ENCODE assay signal across 11 mouse cellular contexts in the genomic region with DNA sequence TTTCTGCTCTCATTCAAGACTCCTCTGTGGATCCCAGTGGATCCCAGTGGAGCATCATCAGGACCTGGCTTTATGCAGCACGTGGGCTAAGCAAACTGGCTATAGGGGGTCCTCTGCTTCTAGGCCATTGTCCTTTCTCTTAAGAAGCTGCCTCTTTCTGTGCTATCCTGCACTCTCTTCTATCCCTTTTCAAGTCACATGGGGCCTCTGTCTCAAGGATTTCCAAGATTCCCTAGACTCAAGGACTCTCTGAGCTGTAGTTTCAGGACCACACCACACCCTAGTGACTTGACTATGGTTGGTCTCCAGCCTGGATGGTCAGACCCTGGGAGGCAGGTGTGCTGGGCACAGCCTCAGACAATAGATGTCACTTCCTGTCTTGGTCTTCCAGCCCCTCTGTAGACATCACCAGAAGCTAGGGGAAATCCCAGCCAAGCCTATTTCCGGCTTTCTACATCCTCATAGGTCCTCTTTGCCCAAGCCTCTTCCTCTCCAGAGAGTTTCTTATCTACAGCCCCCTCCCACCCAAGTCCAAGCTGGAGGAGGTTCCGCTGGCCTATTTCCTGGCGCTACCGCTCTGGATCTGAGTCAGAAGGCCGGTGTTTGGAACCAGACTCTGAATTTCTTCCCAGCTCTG.
DNase-seq lines count a peak whose midpoint lies in the region; ATAC-seq lines count a peak whose summit lies in the region.
"Had no signal": no experiment of that assay in that cellular context is flagged by ENCODE, and none has a peak within 500 bp of the region (broad histone marks: within the 10 kb centered on the region; RNA-seq: fewer than 3 reads in every experiment).

No protein-coding gene starts in this region.

- no peak for DNase-seq in liver, embryonic 13.5 days
- no peak for DNase-seq in liver
- peak; percentile 60 for DNase-seq in kidney, postnatal 10 days
- no peak for DNase-seq in cerebellum, adult 18-20 months
- no peak for DNase-seq in midbrain, embryonic 11.5 days (ENCODE audit: low spot score, missing footprints)
- no peak for DNase-seq in urinary bladder, postnatal 25 days (ENCODE audit: low spot score)
- DNase-seq: cerebellum, adult 8-10 months; gastrocnemius, postnatal 25 days; spleen, adult 18-20 months had no signal

- H3K27me3 ChIP-seq in liver, embryonic 13.5 days = no peaks in the 10 kb centered on the region
- H3K27me3 ChIP-seq in heart, embryonic 12.5 days (replicated peaks) = no peaks in the 10 kb centered on the region
- H3K27me3 ChIP-seq in stomach, embryonic 15.5 days (replicated peaks) = no peaks in the 10 kb centered on the region
- H3K27me3 ChIP-seq in midbrain, embryonic 11.5 days (ENCODE audit: control insufficient read depth, insufficient read depth, low read length) = no peaks in the 10 kb centered on the region

- ATAC-seq in liver, embryonic 13.5 days (ENCODE audit: low read depth) = 0 out of 2 replicates have a peak, but pooled peaks have one; percentile 31
- peak; percentile 27; the same call in 1 of the 2 replicates for ATAC-seq in heart, embryonic 12.5 days (ENCODE audit: insufficient number of reproducible peaks, low FRiP score)
- ATAC-seq in stomach, embryonic 15.5 days (ENCODE audit: insufficient read depth, low FRiP score, low read depth) = peak; percentile 53; the same call in 1 of the 2 replicates
- no peak for ATAC-seq in midbrain, embryonic 11.5 days (ENCODE audit: low FRiP score)

- H3K27ac ChIP-seq in liver, embryonic 13.5 days = no peak overlapping the region
- peak overlapping the region; percentile 53; the same call in 1 of the 2 replicates for H3K27ac ChIP-seq in heart, embryonic 12.5 days (ENCODE audit: poor library complexity, severe bottlenecking)
- no peak overlapping the region for H3K27ac ChIP-seq in stomach, embryonic 15.5 days
- no peak overlapping the region for H3K27ac ChIP-seq in midbrain, embryonic 11.5 days (ENCODE audit: low read depth, low read length)

- 22% methylated on average over 6 of the region's 6 CpGs for WGBS in liver, embryonic 13.5 days (ENCODE audit: insufficient replicate concordance)
- 65% methylated on average over 6 of the region's 6 CpGs for WGBS in heart, embryonic 12.5 days
- whole genome bisulfite sequencing in stomach, embryonic 15.5 days = 74% methylated on average over 6 of the region's 6 CpGs
- 84% methylated on average over 6 of the region's 6 CpGs for WGBS in midbrain, embryonic 11.5 days

- no peaks in the 10 kb centered on the region for H3K36me3 ChIP-seq in liver, embryonic 13.5 days
- H3K36me3 ChIP-seq in heart, embryonic 12.5 days = no peaks in the 10 kb centered on the region
- no peaks in the 10 kb centered on the region for H3K36me3 ChIP-seq in stomach, embryonic 15.5 days
- no peaks in the 10 kb centered on the region for H3K36me3 ChIP-seq in midbrain, embryonic 11.5 days (ENCODE audit: control insufficient read depth, insufficient read depth, low read length)

- H3K4me1 ChIP-seq in liver, embryonic 13.5 days (replicated peaks) = 0 out of 2 replicates have a peak, but pooled peaks cover 3% of the 10 kb centered on the region
- H3K4me1 ChIP-seq in heart, embryonic 12.5 days (replicated peaks) = peaks cover 19% of the 10 kb centered on the region
- 0 out of 2 replicates have a peak, but pooled peaks cover 5% of the 10 kb centered on the region for H3K4me1 ChIP-seq in stomach, embryonic 15.5 days
- H3K4me1 ChIP-seq in midbrain, embryonic 11.5 days (ENCODE audit: control insufficient read depth, insufficient read depth, low read length) = no peaks in the 10 kb centered on the region

- H3K4me3 ChIP-seq in liver, embryonic 13.5 days (replicated peaks) = no peak overlapping the region
- no peak overlapping the region for H3K4me3 ChIP-seq in heart, embryonic 12.5 days
- no peak overlapping the region for H3K4me3 ChIP-seq in stomach, embryonic 15.5 days (replicated peaks)
- no peak overlapping the region for H3K4me3 ChIP-seq in midbrain, embryonic 11.5 days (ENCODE audit: low read depth, low read length)

- H3K9ac ChIP-seq in liver, embryonic 13.5 days = no peak overlapping the region
- H3K9ac ChIP-seq in heart, embryonic 12.5 days = no peak overlapping the region
- H3K9ac ChIP-seq in stomach, embryonic 15.5 days = no peak overlapping the region
- H3K9ac ChIP-seq in midbrain, embryonic 11.5 days (ENCODE audit: low read length) = no peak overlapping the region

- H3K9me3 ChIP-seq in liver, embryonic 13.5 days (replicated peaks) = no peaks in the 10 kb centered on the region
- H3K9me3 ChIP-seq in heart, embryonic 12.5 days (replicated peaks) = no peaks in the 10 kb centered on the region
- H3K9me3 ChIP-seq in stomach, embryonic 15.5 days = no peaks in the 10 kb centered on the region
- H3K9me3 ChIP-seq in midbrain, embryonic 11.5 days (ENCODE audit: control insufficient read depth, low read length) = no peaks in the 10 kb centered on the region

- H3K4me2 ChIP-seq in liver, embryonic 13.5 days = no peak overlapping the region
- H3K4me2 ChIP-seq in heart, embryonic 12.5 days = no peak overlapping the region
- H3K4me2 ChIP-seq in stomach, embryonic 15.5 days = no peak overlapping the region
- no peak overlapping the region for H3K4me2 ChIP-seq in midbrain, embryonic 11.5 days
